Mouse (Mus musculus) MEL (cell line): ENCODE data around the gene Srgap3. TPM values are rescaled to one million over a fixed set of nuclear protein-coding genes. Genes with fewer than 3 reads are reported as not detected.

Experiments used
- DNase-seq: peaks from one replicate; pipeline ENCODE4 v3.0.0; 2011; ENCODE audit warnings: low read depth, low spot score
- H3K27ac ChIP-seq: 2 replicates; pipeline ENCODE4 v1.5.1; 2012; ENCODE audit warnings: low read depth, mild to moderate bottlenecking, control low read depth, low read length, moderate library complexity; ENCODE audit not compliant: control insufficient read depth
- H3K27me3 ChIP-seq, 2 experiments: fragments of 150-350 bp in 1 of 2; sonication (generic) in 1 of 2; 2 replicates each; pipeline ENCODE4 v1.6.1; 2012; ENCODE audit warnings: low read length in 2 of 2, mild to moderate bottlenecking in 2 of 2, improper control_type of control experiment in 1 of 2, moderate library complexity in 1 of 2; ENCODE audit not compliant: insufficient read depth in 2 of 2, control insufficient read depth in 1 of 2
- H3K36me3 ChIP-seq, 2 experiments: 2 replicates each; pipeline ENCODE4 v1.6.1; 2012 to 2014; ENCODE audit warnings: low read length in 2 of 2, improper control_type of control experiment in 1 of 2, inconsistent platforms in 1 of 2, mild to moderate bottlenecking in 1 of 2; ENCODE audit not compliant: insufficient read depth in 2 of 2, control insufficient read depth in 1 of 2
- H3K4me1 ChIP-seq, 2 experiments: fragments of 150-350 bp in 1 of 2; sonication (generic) in 1 of 2; 2 replicates each; pipeline ENCODE4 v1.6.1; 2012; ENCODE audit warnings: low read length in 2 of 2, improper control_type of control experiment in 1 of 2, mild to moderate bottlenecking in 1 of 2; ENCODE audit not compliant: insufficient read depth in 2 of 2, control insufficient read depth in 1 of 2
- H3K4me3 ChIP-seq, 2 experiments: fragments of 150-350 bp in 1 of 2; sonication (generic) in 1 of 2; 2 replicates each; pipeline ENCODE4 v1.5.1; 2012; ENCODE audit warnings: low read depth in 2 of 2, low read length in 2 of 2, mild to moderate bottlenecking in 2 of 2, moderate library complexity in 2 of 2, control low read depth in 1 of 2, improper control_type of control experiment in 1 of 2; ENCODE audit not compliant: control insufficient read depth in 1 of 2, insufficient read depth in 1 of 2
- H3K79me2 ChIP-seq: 2 replicates; pipeline ENCODE4 v1.6.1; 2012; ENCODE audit warnings: mild to moderate bottlenecking, low read length, moderate library complexity; ENCODE audit not compliant: control insufficient read depth, poor library complexity, insufficient read depth
- H3K9ac ChIP-seq: 2 replicates; pipeline ENCODE4 v1.6.1; 2012; ENCODE audit warnings: low read depth, mild to moderate bottlenecking, control low read depth, low read length, moderate library complexity; ENCODE audit not compliant: control insufficient read depth, poor library complexity, severe bottlenecking
- H3K9me3 ChIP-seq: fragments of 150-350 bp; sonication (generic); replicated peaks from 2 replicates; pipeline ENCODE4 v1.6.1; 2012; ENCODE audit warnings: mild to moderate bottlenecking, low read length, improper control_type of control experiment, moderate library complexity; ENCODE audit not compliant: insufficient read depth
- CHD1 ChIP-seq: IDR thresholded peaks from 2 replicates; pipeline ENCODE4 v1.6.1; 2012; ENCODE audit warnings: low read depth, mild to moderate bottlenecking, inconsistent platforms, low read length, improper control_type of control experiment
- E2F4 ChIP-seq: IDR thresholded peaks from 2 replicates; pipeline ENCODE4 v1.6.1; 2011; ENCODE audit warnings: low read depth, low read length, improper control_type of control experiment, borderline replicate concordance
- ELF1 ChIP-seq: IDR thresholded peaks from 2 replicates; pipeline ENCODE4 v1.6.1; 2014; ENCODE audit warnings: low read depth, mild to moderate bottlenecking, inconsistent platforms, low read length, improper control_type of control experiment, moderate library complexity
- EP300 ChIP-seq, 2 experiments: IDR thresholded peaks; 2 replicates each; pipeline ENCODE4 v1.6.1; 2011; ENCODE audit warnings: improper control_type of control experiment in 2 of 2, low read length in 2 of 2, low read depth in 1 of 2, mild to moderate bottlenecking in 1 of 2
- ETS1 ChIP-seq: IDR thresholded peaks from 2 replicates; pipeline ENCODE4 v1.6.1; 2012; ENCODE audit warnings: low read depth, mild to moderate bottlenecking, inconsistent platforms, low read length, improper control_type of control experiment, moderate library complexity
- GABPA ChIP-seq: IDR thresholded peaks from 2 replicates; pipeline ENCODE4 v1.6.1; 2012; ENCODE audit warnings: low read depth, mild to moderate bottlenecking, inconsistent platforms, low read length, improper control_type of control experiment, moderate library complexity
- GATA1 ChIP-seq: IDR thresholded peaks from 2 replicates; pipeline ENCODE4 v1.6.1; 2011; ENCODE audit warnings: low read depth, low read length, improper control_type of control experiment
- JUND ChIP-seq: IDR thresholded peaks from 2 replicates; pipeline ENCODE4 v1.6.1; 2011; ENCODE audit warnings: low read depth, mild to moderate bottlenecking, improper control_type of control experiment, low read length
- MAFK ChIP-seq: IDR thresholded peaks from 2 replicates; pipeline ENCODE4 v1.6.1; 2011; ENCODE audit warnings: low read depth, mild to moderate bottlenecking, low read length, improper control_type of control experiment, borderline replicate concordance
- MEF2A ChIP-seq: IDR thresholded peaks from 2 replicates; pipeline ENCODE4 v1.6.1; 2014; ENCODE audit warnings: low read depth, mild to moderate bottlenecking, inconsistent platforms, low read length, improper control_type of control experiment; ENCODE audit not compliant: poor library complexity, insufficient replicate concordance, severe bottlenecking; ENCODE audit errors: extremely low read depth
- MXI1 ChIP-seq: IDR thresholded peaks from 2 replicates; pipeline ENCODE4 v1.6.1; 2011; ENCODE audit warnings: mild to moderate bottlenecking, low read depth, low read length, improper control_type of control experiment
- MYC ChIP-seq: IDR thresholded peaks from 2 replicates; pipeline ENCODE4 v1.6.1; 2011; ENCODE audit warnings: low read depth, mild to moderate bottlenecking, low read length, improper control_type of control experiment, moderate library complexity
- POLR2A ChIP-seq, 2 experiments: IDR thresholded peaks; 2 replicates each; pipeline ENCODE4 v1.6.1; 2011 to 2012; ENCODE audit warnings: low read length in 2 of 2, mild to moderate bottlenecking in 2 of 2, control low read depth in 1 of 2, improper control_type of control experiment in 1 of 2, low read depth in 1 of 2, moderate library complexity in 1 of 2; ENCODE audit not compliant: control insufficient read depth in 1 of 2, insufficient read depth in 1 of 2, poor library complexity in 1 of 2
- POLR2AphosphoS2 ChIP-seq: IDR thresholded peaks from 2 replicates; pipeline ENCODE4 v1.6.1; 2011; ENCODE audit warnings: low read length, improper control_type of control experiment
- RAD21 ChIP-seq: IDR thresholded peaks from 2 replicates; pipeline ENCODE4 v1.6.1; 2011; ENCODE audit warnings: mild to moderate bottlenecking, low read depth, low read length, improper control_type of control experiment
- RCOR1 ChIP-seq: IDR thresholded peaks from 2 replicates; pipeline ENCODE4 v1.6.1; 2012; ENCODE audit warnings: low read depth, mild to moderate bottlenecking, inconsistent platforms, low read length, improper control_type of control experiment
- SIN3A ChIP-seq: IDR thresholded peaks from 2 replicates; pipeline ENCODE4 v1.6.1; 2012; ENCODE audit warnings: low read length, improper control_type of control experiment, inconsistent platforms
- TBP ChIP-seq: IDR thresholded peaks from 2 replicates; pipeline ENCODE4 v1.8.0; 2011; ENCODE audit warnings: low read depth, low read length, improper control_type of control experiment
- TCF12 ChIP-seq: IDR thresholded peaks from 2 replicates; pipeline ENCODE4 v1.6.1; 2014; ENCODE audit warnings: low read depth, mild to moderate bottlenecking, inconsistent platforms, low read length, improper control_type of control experiment, moderate library complexity
- USF2 ChIP-seq, 2 experiments: IDR thresholded peaks; 2 replicates each; pipeline ENCODE4 v1.6.1; 2011 to 2012; ENCODE audit warnings: improper control_type of control experiment in 2 of 2, low read length in 2 of 2, borderline replicate concordance in 1 of 2, inconsistent platforms in 1 of 2, low read depth in 1 of 2, mild to moderate bottlenecking in 1 of 2; ENCODE audit not compliant: insufficient read depth in 1 of 2
- ZC3H11A ChIP-seq: IDR thresholded peaks from 2 replicates; pipeline ENCODE4 v1.6.1; 2012; ENCODE audit warnings: low read depth, mild to moderate bottlenecking, inconsistent platforms, low read length, improper control_type of control experiment
- ZMIZ1 ChIP-seq: IDR thresholded peaks from 2 replicates; pipeline ENCODE4 v1.6.1; 2012; ENCODE audit warnings: low read depth, mild to moderate bottlenecking, inconsistent platforms, low read length, improper control_type of control experiment, moderate library complexity
- polyA plus RNA-seq, 2 experiments: library from polyadenylated mRNA; stranded (reverse) in 1 of 2; unstranded in 1 of 2; fragments of >175 nt in 1 of 2; fragments of >200 nt in 1 of 2; gene quantifications; 2 replicates each; pipeline versions ENCODE4 v1.2.1 to v1.2.4; 2012; ENCODE audit warnings: low replicate concordance in 2 of 2, low read depth in 1 of 2; ENCODE audit not compliant: insufficient read length in 2 of 2, insufficient read depth in 1 of 2, missing spikeins in 1 of 2
- total RNA-seq: library from RNA; depleted of rRNA; stranded (reverse); fragments of 300-350 nt; gene quantifications from 2 replicates; pipeline ENCODE4 v1.2.3, GENCODE M21; 2012

The Srgap3 gene
- total and polyA plus RNA-seq, 3 experiments = 0.31 to 0.75 TPM; not detected in 1

DNA sequence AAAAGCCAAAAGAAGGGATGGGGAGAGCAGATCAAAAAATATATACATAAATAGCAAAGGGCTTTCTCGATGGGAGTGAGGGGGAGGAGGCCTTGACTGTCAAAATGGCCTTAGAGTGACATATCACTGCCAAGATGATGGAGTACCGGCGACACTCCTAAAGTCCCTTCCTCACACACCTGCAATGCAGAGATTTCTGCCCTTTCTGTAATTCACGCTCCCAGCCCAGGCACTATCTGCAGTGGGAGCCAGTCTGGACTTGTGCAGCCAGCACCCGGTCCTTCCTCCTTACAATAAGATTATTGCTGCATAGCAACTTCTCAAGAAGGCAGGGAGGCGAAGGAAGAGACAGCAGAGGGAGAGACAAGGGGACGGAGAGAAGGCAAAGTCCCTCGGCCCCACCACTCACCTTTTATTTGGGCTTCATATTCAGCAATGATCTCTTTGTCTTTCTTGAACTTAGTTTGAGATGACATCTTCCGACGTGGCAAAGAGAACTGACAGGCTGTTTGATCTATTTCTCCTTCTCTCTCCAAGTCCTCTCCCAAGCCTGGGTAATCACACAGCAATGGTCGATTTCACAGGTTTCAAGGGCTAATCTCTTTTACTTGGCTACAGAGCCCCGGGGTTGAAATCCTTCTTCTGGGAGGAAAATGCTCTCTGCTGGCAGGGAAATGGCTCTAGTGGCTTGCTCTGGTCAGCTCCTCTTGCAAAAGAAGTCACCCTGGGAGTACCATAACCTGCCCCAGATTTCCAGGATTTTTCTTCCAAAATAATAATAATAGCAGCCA is 850 bp downstream of the Srgap3 start:
- H3K4me1 ChIP-seq = peaks cover 0 to 4% of the 10 kb centered on the region in 2 experiments; a peak in 1 of 4 replicates
- no peaks in the 10 kb centered on the region for H3K79me2 ChIP-seq
- peak; percentile 31 for DNase-seq
- H3K36me3 ChIP-seq = peaks cover 0 to 2% of the 10 kb centered on the region in 2 experiments; a peak in 2 of 4 replicates
- no peaks in the 10 kb centered on the region for H3K9me3 ChIP-seq
- H3K9ac ChIP-seq = peak overlapping the region; percentile 63
- H3K27ac ChIP-seq = no peak overlapping the region
- no peaks in the 10 kb centered on the region for H3K27me3 ChIP-seq
- TF ChIP-seq POLR2A (IDR thresholded peaks at IDR 0.05; ENCODE audit: control insufficient read depth in 1 of 2, insufficient read depth in 1 of 2, low read depth in 1 of 2, low read length in 2 of 2, poor library complexity in 1 of 2) (no peak), SIN3A (no peak), POLR2AphosphoS2 (no peak), TBP (no peak), ETS1 (no peak), RCOR1 (no peak), GABPA (no peak), ELF1 (no peak), MAFK (no peak), MXI1 (no peak), E2F4 (no peak), MEF2A (no peak), USF2 (IDR thresholded peaks at IDR 0.05; ENCODE audit: borderline replicate concordance in 1 of 2, insufficient read depth in 1 of 2, low read depth in 1 of 2, low read length in 2 of 2) (no peak)
- H3K4me3 ChIP-seq = peak overlapping the region; percentile 74 to 87

DNA sequence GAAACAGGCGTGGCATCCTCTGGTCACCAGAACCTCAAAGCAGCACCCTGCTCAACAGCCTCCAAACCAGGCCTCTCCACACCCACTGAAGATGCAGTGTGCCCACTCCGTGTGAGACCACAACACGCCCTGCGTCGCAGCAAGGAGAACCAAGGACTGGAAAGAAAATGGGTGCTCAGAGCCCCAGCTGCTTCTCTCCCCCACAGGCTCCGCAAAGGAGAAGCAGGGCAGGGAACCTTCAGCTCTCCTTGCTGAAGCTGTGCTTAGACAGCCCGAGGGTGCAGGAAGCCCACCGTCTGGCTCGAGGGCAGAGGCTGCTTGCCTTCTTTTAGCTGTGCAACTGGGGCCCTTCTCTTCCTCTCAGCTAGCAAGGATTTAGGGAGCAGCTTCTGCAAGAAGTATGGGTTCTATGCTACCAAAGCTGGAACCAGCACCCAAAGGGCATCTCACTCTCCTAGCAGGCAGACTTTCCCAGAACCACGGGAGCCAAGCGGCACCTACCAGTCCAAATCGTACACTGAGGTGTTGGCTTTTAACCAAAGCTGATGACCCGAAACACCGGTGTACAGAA is 1.8 kb downstream of the Srgap3 start:
- no peak for DNase-seq
- no peak overlapping the region for H3K27ac ChIP-seq
- H3K9ac ChIP-seq = no peak overlapping the region
- no peaks in the 10 kb centered on the region for H3K27me3 ChIP-seq
- peaks cover 0 to 2% of the 10 kb centered on the region in 2 experiments; a peak in 2 of 4 replicates for H3K36me3 ChIP-seq
- no peaks in the 10 kb centered on the region for H3K79me2 ChIP-seq
- TF ChIP-seq POLR2A (IDR thresholded peaks at IDR 0.05; ENCODE audit: control insufficient read depth in 1 of 2, insufficient read depth in 1 of 2, low read depth in 1 of 2, low read length in 2 of 2, poor library complexity in 1 of 2) (no peak), MXI1 (no peak), JUND (no peak), ZMIZ1 (no peak), CHD1 (no peak), MAFK (no peak), EP300 (IDR thresholded peaks at IDR 0.05; ENCODE audit: low read depth in 1 of 2, low read length in 2 of 2) (no peak), RAD21 (no peak), GATA1 (no peak), TCF12 (no peak), MYC (no peak), SIN3A (no peak), ZC3H11A (no peak), POLR2AphosphoS2 (no peak)
- TF ChIP-seq, all 39 proteins: peak for 0
- Histone ChIP-seq H3K4me1 (peaks cover 0 to 4% of the 10 kb centered on the region in 2 experiments; a peak in 1 of 4 replicates), H3K9me3 (no peaks in the 10 kb centered on the region), H3K4me3 (no peak overlapping the region)
